Mouse (Mus musculus): Measurements from ENCODE around the gene Snd1.

- TF ChIP-seq CTCF (IDR thresholded peaks at IDR 0.05; ENCODE audit: low read depth, low read length) = no peak
- no peak for TF ChIP-seq GATA1 (IDR thresholded peaks at IDR 0.05; ENCODE audit: borderline replicate concordance, low read length)
- TF ChIP-seq POLR2AphosphoS5 (IDR thresholded peaks at IDR 0.05; ENCODE audit: insufficient replicate concordance, low read depth, low read length) = no peak
- no peak for TF ChIP-seq TAL1 (conservative IDR thresholded peaks at IDR 0.05; ENCODE audit: low read depth, low read length)
- no peak for TF ChIP-seq GATA2 (IDR thresholded peaks at IDR 0.05; ENCODE audit: borderline replicate concordance, low read depth, low read length)
Measured at GRCm38 (mm10) chr6:28904417-28904816, 429.5 kb downstream of the Snd1 start.

Measured in G1E (cell line).